Mouse (Mus musculus): Measurements from ENCODE around the gene Mrpl4. TPM values are rescaled to one million over a fixed set of nuclear protein-coding genes. Genes with fewer than 3 reads are reported as not detected.
A peak's percentile ranks its signal among the peaks of the same experiment; 100 is the strongest.

Mrpl4 gene
- polyA plus RNA-seq, 1 experiment from 2014 or later, result 166 TPM

DNA sequence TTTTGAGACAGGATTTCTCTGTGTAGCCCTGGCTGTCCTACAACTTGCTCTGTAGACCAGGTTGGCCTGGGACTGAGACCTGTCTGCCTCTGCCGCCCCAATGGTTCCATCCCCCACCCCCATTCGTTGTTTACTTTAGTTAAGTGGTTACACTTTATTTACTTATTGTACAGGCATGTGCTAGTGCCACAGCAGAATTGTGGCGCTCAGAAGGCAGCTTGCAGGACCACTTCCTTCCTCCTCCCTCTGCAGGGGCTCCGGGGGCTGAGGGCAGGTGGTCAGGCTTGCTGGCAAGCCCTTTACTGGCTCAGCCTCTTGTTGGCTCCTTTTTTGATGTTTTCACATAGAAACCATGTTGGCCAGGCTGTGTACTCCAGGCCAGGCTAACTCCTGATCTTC is 14.6 kb downstream of the Mrpl4 start:
- ATAC-seq (ENCODE audit: insufficient read depth), result no peak
- H3K4me3 ChIP-seq (ENCODE audit: low read depth, low read length), result peak overlapping the region; percentile 42
- no peak for DNase-seq
- peak overlapping the region; percentile 72 for H3K4me2 ChIP-seq
- 0 out of 2 replicates have a peak, but pooled peaks cover 4% of the 10 kb centered on the region for H3K36me3 ChIP-seq (ENCODE audit: insufficient read depth)
- H3K9me3 ChIP-seq (ENCODE audit: low read depth, low read length), result no peaks in the 10 kb centered on the region
- WGBS, result 27% methylated on average over 4 of the region's 4 CpGs
- no peak overlapping the region for H3K9ac ChIP-seq
- H3K27ac ChIP-seq (ENCODE audit: low read depth), result no peak overlapping the region
- H3K4me1 ChIP-seq (ENCODE audit: insufficient read depth), result peaks cover 3% of the 10 kb centered on the region; the same call in 1 of the 2 replicates
- peaks cover 35% of the 10 kb centered on the region for H3K27me3 ChIP-seq (ENCODE audit: insufficient read depth, low read length)
- no peak for TF ChIP-seq CTCF (IDR thresholded peaks at IDR 0.05; ENCODE audit: low read depth)

DNA sequence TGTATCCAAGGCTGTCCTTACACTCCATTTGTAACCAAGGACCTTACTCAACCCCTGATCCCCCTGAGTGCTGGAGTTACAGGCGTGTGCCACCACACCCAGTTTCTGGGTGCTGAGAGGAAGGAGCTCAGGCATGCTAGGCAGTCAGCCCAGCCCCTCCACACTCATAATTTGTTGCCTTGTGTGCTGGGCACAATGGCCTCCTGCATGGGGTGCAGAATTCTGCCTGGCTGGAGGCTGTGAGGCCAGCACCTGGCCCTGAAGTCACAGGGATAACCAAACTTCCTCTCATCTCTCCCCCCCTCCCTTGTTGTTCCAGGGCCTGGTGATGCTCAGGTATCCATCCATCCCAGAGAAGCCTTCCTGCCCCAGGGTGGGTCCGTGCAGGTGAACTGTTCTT is 16.1 kb downstream of the Mrpl4 start:
- no peak for TF ChIP-seq CTCF (IDR thresholded peaks at IDR 0.05; ENCODE audit: low read depth)

DNA sequence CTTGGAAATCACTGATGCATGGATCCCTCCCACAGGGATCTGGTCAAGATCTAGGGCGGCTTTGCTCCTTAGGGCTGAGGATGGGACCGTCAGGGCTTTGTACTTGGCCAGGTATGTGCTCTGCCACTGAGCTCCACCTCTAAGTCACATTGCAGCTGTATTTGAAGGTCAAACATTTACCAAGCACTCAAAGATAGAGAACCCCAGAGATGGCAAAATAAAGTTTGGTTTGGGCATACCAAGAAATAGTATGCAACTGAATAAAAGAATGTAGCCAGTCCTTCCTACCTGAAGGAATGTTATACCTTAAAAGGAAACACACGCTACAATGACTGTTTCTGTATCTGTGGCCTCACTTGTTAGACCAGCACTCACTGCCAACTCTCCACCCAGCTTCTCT is 18.8 kb downstream of the Mrpl4 start:
- DNase-seq (no peak), ATAC-seq (ENCODE audit: insufficient read depth) (no peak)
- WGBS, result 49% methylated on average over 3 of the region's 3 CpGs
- 0 out of 2 replicates have a peak, but pooled peaks cover 4% of the 10 kb centered on the region for H3K36me3 ChIP-seq (ENCODE audit: insufficient read depth)
- H3K4me2 ChIP-seq, result no peak overlapping the region
- no peaks in the 10 kb centered on the region for H3K9me3 ChIP-seq (ENCODE audit: low read depth, low read length)
- no peak overlapping the region for H3K27ac ChIP-seq (ENCODE audit: low read depth)
- no peak for TF ChIP-seq CTCF (IDR thresholded peaks at IDR 0.05; ENCODE audit: low read depth)
- no peak overlapping the region for H3K9ac ChIP-seq
- no peak overlapping the region for H3K4me3 ChIP-seq (ENCODE audit: low read depth, low read length)
- H3K27me3 ChIP-seq (ENCODE audit: insufficient read depth, low read length), result peaks cover 19% of the 10 kb centered on the region
- H3K4me1 ChIP-seq (ENCODE audit: insufficient read depth), result 0 out of 2 replicates have a peak, but pooled peaks cover 3% of the 10 kb centered on the region

More for the DNA sequence above, 16.1 kb downstream of the Mrpl4 start:
- peaks cover 35% of the 10 kb centered on the region for H3K27me3 ChIP-seq (ENCODE audit: insufficient read depth, low read length)
- no peak overlapping the region for H3K4me3 ChIP-seq (ENCODE audit: low read depth, low read length)
- H3K36me3 ChIP-seq (ENCODE audit: insufficient read depth), result 0 out of 2 replicates have a peak, but pooled peaks cover 4% of the 10 kb centered on the region
- WGBS, result 74% methylated on average over 2 of the region's 2 CpGs
- H3K27ac ChIP-seq (ENCODE audit: low read depth), result no peak overlapping the region
- no peak overlapping the region for H3K9ac ChIP-seq
- no peaks in the 10 kb centered on the region for H3K9me3 ChIP-seq (ENCODE audit: low read depth, low read length)
- H3K4me2 ChIP-seq, result no peak overlapping the region
- H3K4me1 ChIP-seq (ENCODE audit: insufficient read depth), result peaks cover 3% of the 10 kb centered on the region; the same call in 1 of the 2 replicates
- ATAC-seq (ENCODE audit: insufficient read depth), result no peak
- no peak for DNase-seq

DNA sequence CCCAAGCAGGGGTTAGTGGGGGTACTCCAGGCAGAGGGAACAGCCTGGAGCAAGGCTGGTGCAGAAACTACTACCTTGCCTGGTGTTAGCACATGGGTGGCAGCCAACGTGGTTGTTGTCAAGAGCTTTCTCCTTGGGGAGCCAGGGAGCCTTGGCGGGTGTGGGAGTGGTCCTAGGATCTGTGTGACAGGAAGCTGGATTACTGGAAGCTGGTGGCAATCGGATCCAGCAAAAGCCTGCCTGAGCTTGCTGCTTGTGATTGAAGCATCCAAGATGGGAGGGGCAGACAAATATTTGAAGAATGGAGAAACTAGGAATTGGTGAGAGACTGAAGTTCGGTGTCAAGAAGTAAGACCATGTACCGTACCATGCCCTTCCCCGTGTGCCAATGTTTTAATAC is 19.8 kb downstream of the Mrpl4 start:
- no peaks in the 10 kb centered on the region for H3K9me3 ChIP-seq (ENCODE audit: low read depth, low read length)
- H3K36me3 ChIP-seq (ENCODE audit: insufficient read depth), result peaks cover 4% of the 10 kb centered on the region; the same call in 1 of the 2 replicates
- H3K27ac ChIP-seq (ENCODE audit: low read depth), result peak overlapping the region; percentile 47; the same call in 1 of the 2 replicates
- DNase-seq (no peak), ATAC-seq (ENCODE audit: insufficient read depth) (peak; percentile 16; the same call in 1 of the 2 replicates)
- WGBS, result 42% methylated on average over 6 of the region's 6 CpGs
- H3K4me3 ChIP-seq (ENCODE audit: low read depth, low read length), result no peak overlapping the region
- 0 out of 2 replicates have a peak, but pooled peaks cover 4% of the 10 kb centered on the region for H3K4me1 ChIP-seq (ENCODE audit: insufficient read depth)
- H3K9ac ChIP-seq, result no peak overlapping the region
- no peak for TF ChIP-seq CTCF (IDR thresholded peaks at IDR 0.05; ENCODE audit: low read depth)
- H3K27me3 ChIP-seq (ENCODE audit: insufficient read depth, low read length), result peaks cover 10% of the 10 kb centered on the region
- no peak overlapping the region for H3K4me2 ChIP-seq

DNA sequence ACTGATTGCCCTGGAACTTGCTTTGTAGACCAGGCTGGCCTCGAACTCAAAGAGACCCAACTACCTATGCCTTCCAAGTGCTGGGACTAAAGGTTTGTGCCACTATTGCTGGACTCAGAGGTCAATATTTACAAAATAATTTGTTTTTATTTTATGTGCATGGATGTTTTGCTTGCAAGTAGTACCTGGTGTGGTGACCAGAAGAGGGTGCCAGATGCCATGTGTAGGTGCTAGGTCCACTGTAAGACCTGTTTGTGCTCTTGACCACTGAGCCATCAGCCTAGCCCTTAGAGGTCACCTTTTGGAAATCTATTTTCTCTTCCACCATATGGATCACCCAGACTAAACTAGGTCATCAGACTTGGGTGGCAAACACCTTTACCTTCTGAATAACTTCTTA is 20.2 kb downstream of the Mrpl4 start:
- Histone ChIP-seq H3K9me3 (ENCODE audit: low read depth, low read length) (no peaks in the 10 kb centered on the region), H3K27ac (ENCODE audit: low read depth) (no peak overlapping the region), H3K4me2 (no peak overlapping the region), H3K36me3 (ENCODE audit: insufficient read depth) (peaks cover 7% of the 10 kb centered on the region; the same call in 1 of the 2 replicates), H3K4me3 (ENCODE audit: low read depth, low read length) (no peak overlapping the region), H3K27me3 (ENCODE audit: insufficient read depth, low read length) (peaks cover 6% of the 10 kb centered on the region; the same call in 1 of the 2 replicates), H3K9ac (no peak overlapping the region), H3K4me1 (ENCODE audit: insufficient read depth) (0 out of 2 replicates have a peak, but pooled peaks cover 3% of the 10 kb centered on the region)
- ATAC-seq (ENCODE audit: insufficient read depth), result no peak
- no peak for DNase-seq
- no peak; the same call in 1 of the 2 replicates for TF ChIP-seq CTCF (IDR thresholded peaks at IDR 0.05; ENCODE audit: low read depth)
- WGBS, result 58% methylated on average over 1 of the region's 1 CpGs

DNA sequence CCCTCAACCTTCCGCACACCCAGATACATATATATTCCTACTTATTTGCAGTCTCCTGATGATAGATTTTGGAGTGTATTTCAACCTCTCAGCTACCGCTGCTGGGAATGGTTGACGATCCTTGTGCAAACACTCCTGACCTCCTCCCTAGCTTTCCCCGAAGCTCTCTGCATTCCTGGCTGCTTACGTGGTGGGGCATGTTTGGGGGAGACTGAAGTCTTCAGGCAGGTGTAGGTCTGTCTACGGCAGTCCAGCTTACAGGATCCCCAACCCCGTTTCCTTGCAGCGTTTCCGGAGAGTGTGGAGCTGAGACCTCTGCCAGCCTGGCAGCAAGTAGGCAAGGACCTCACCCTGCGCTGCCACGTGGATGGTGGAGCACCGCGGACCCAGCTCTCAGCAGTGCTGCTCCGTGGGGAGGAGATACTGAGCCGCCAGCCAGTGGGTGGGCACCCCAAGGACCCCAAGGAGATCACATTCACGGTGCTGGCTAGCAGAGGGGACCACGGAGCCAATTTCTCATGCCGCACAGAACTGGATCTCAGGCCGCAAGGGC is 22.8 kb downstream of the Mrpl4 start:
- ATAC-seq (ENCODE audit: insufficient read depth), result peak; percentile 52
- Histone ChIP-seq H3K4me1 (ENCODE audit: insufficient read depth) (peaks cover 13% of the 10 kb centered on the region; the same call in 1 of the 2 replicates), H3K27ac (ENCODE audit: low read depth) (peak overlapping the region; percentile 96), H3K4me3 (ENCODE audit: low read depth, low read length) (peak overlapping the region; percentile 31), H3K9me3 (ENCODE audit: low read depth, low read length) (no peaks in the 10 kb centered on the region), H3K4me2 (peak overlapping the region; percentile 59), H3K36me3 (ENCODE audit: insufficient read depth) (peaks cover 11% of the 10 kb centered on the region; the same call in 1 of the 2 replicates), H3K27me3 (ENCODE audit: insufficient read depth, low read length) (peaks cover 10% of the 10 kb centered on the region; the same call in 1 of the 2 replicates), H3K9ac (peak overlapping the region; percentile 32)
- 44% methylated on average over 19 of the region's 19 CpGs for WGBS
- no peak for TF ChIP-seq CTCF (IDR thresholded peaks at IDR 0.05; ENCODE audit: low read depth)
- DNase-seq, result peak; percentile 68

DNA sequence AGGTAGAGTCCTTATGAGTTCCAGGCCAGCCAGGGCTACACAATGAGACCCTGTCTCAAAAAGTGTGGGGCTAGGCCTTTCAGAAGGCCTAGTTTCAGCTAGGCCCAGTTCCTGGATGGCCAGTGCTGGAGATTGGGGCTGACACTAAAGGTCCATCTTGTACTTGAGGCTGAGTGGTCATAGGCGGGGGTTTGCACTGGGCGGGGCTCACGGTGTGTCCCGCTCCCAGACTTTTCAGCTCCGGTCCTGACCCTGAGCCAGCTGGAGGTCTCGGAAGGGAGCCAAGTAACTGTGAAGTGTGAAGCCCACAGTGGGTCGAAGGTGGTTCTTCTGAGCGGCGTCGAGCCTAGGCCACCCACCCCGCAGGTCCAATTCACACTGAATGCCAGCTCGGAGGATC is 24.3 kb downstream of the Mrpl4 start:
- no peaks in the 10 kb centered on the region for H3K9me3 ChIP-seq (ENCODE audit: low read depth, low read length)
- H3K4me3 ChIP-seq (ENCODE audit: low read depth, low read length), result peak overlapping the region; percentile 31
- peaks cover 9% of the 10 kb centered on the region; the same call in 1 of the 2 replicates for H3K36me3 ChIP-seq (ENCODE audit: insufficient read depth)
- peak overlapping the region; percentile 32; the same call in 1 of the 2 replicates for H3K9ac ChIP-seq
- H3K4me1 ChIP-seq (ENCODE audit: insufficient read depth), result peaks cover 21% of the 10 kb centered on the region; the same call in 1 of the 2 replicates
- H3K4me2 ChIP-seq, result peak overlapping the region; percentile 59
- TF ChIP-seq CTCF (IDR thresholded peaks at IDR 0.05; ENCODE audit: low read depth), result no peak
- H3K27ac ChIP-seq (ENCODE audit: low read depth), result no peak overlapping the region
- no peak for ATAC-seq (ENCODE audit: insufficient read depth)
- peaks cover 13% of the 10 kb centered on the region for H3K27me3 ChIP-seq (ENCODE audit: insufficient read depth, low read length)
- WGBS, result 55% methylated on average over 12 of the region's 12 CpGs
- no peak for DNase-seq
